Mouse (Mus musculus) forebrain, embryonic 16.5 days (tissue): ENCODE measurements around the gene Fam120b. TPM values are rescaled to one million over a fixed set of nuclear protein-coding genes. Genes with fewer than 3 reads are reported as not detected.

ENCODE experiments used
- ATAC-seq: fragments of 200-750 bp; cut with Nextera tagmentation; 2 replicates; pipeline ENCODE4 v1.8.0; 2017; ENCODE audit warnings: mild to moderate bottlenecking, moderate library complexity
- H3K27ac ChIP-seq: fragments of 300-500 bp; sonication (generic); 2 replicates; pipeline ENCODE4 v1.5.1; 2014; ENCODE audit warnings: low read length, control low read depth
- H3K27me3 ChIP-seq: fragments of 300-500 bp; sonication (generic); replicated peaks from 2 replicates; pipeline ENCODE4 v1.6.1; 2014; ENCODE audit warnings: low read length; ENCODE audit not compliant: control insufficient read depth, insufficient read depth
- H3K36me3 ChIP-seq: fragments of 300-500 bp; sonication (generic); 2 replicates; pipeline ENCODE4 v1.6.1; 2014; ENCODE audit not compliant: control insufficient read depth, insufficient read depth
- H3K4me1 ChIP-seq: fragments of 300-500 bp; sonication (generic); replicated peaks from 2 replicates; pipeline ENCODE4 v1.6.1; 2014; ENCODE audit warnings: low read length; ENCODE audit not compliant: control insufficient read depth, insufficient read depth
- H3K4me2 ChIP-seq: fragments of 300-500 bp; sonication (generic); 2 replicates; pipeline ENCODE4 v1.6.1; 2014; ENCODE audit warnings: mild to moderate bottlenecking, low read length, control low read depth
- H3K4me3 ChIP-seq: fragments of 300-500 bp; sonication (generic); replicated peaks from 2 replicates; pipeline ENCODE4 v1.5.1; 2014; ENCODE audit warnings: mild to moderate bottlenecking, low read length, control low read depth
- H3K9ac ChIP-seq: fragments of 300-500 bp; sonication (generic); replicated peaks from 2 replicates; pipeline ENCODE4 v1.6.1; 2014; ENCODE audit warnings: low read depth, low read length, control low read depth
- H3K9me3 ChIP-seq: fragments of 300-500 bp; sonication (generic); 2 replicates; pipeline ENCODE4 v1.6.1; 2016; ENCODE audit warnings: low read length; ENCODE audit not compliant: control insufficient read depth
- WGBS: fragments of 180-500 bp; shearing (Covaris S2); extraction: QIAGEN DNeasy Blood & Tissue Kit; methylation state at CpG from one replicate; pipeline ENCODE4 v1.1.7; 2014; 5-methylcytosine and 5-hydroxymethylcytosine counted together
- polyA plus RNA-seq: library from polyadenylated mRNA; unstranded; fragments of >200 nt; fragmentation: Nextera tagmentation; extraction: Ambion mirVana; gene quantifications from 2 replicates; pipeline ENCODE4 v1.2.1, GENCODE M21; 2015

Fam120b gene
- polyA plus RNA-seq, 1 experiment from 2014 or later, result 52.8 TPM

DNA sequence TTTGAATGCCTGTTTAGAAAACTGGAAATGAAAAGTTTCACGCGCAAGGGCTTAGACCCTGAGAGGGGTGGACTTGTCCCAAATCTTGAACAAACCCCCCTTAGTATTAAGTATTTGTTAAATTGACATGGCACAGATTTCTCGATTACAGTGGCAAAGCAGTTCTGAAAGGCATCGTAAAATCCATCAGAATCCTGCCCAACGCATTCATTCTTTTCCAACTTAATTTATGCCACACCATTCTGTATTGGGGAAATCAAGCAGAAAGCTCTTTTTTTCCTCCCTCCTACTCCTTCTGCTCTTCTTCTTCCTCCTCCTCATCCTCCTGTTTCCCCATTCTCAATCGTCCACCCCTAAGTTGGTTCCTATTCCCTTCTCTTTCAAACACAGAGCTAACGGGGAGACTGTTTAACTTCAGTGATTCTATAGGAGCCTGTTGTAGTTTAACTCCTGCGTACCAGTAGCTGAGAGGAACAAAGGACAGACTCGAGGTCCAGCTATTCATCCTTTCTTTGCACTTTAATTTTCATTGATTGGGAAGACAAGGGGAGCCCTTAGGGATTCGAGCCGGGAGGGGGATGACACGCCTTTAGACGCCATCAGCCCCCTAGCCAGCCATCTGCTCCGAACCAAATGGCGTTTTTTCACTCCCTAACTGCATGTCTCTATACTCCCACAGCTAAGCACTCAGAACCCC lies 17.4 kb upstream of the Fam120b start:
- ATAC-seq, result no peak; the same call in 1 of the 2 replicates
- Histone ChIP-seq H3K4me2 (peak overlapping the region; percentile 37), H3K27ac (peak overlapping the region; percentile 91), H3K4me1 (peaks cover 60% of the 10 kb centered on the region), H3K9me3 (no peaks in the 10 kb centered on the region), H3K36me3 (no peaks in the 10 kb centered on the region), H3K27me3 (no peaks in the 10 kb centered on the region), H3K9ac (peak overlapping the region; percentile 26; the same call in 1 of the 2 replicates), H3K4me3 (no peak overlapping the region)
- 1% methylated on average over 15 of the region's 15 CpGs for WGBS

GRCm38 (mm10) chr17:15379741-15380526 lies 16.1 kb upstream of the Fam120b start:
- peaks cover 50% of the 10 kb centered on the region for H3K4me1 ChIP-seq
- H3K9me3 ChIP-seq, result no peaks in the 10 kb centered on the region
- 7% methylated on average over 17 of the region's 17 CpGs for WGBS
- no peaks in the 10 kb centered on the region for H3K36me3 ChIP-seq
- peak overlapping the region; percentile 58 for H3K9ac ChIP-seq
- H3K4me3 ChIP-seq, result peak overlapping the region; percentile 50
- no peak for ATAC-seq
- H3K27me3 ChIP-seq, result no peaks in the 10 kb centered on the region
- peak overlapping the region; percentile 84 for H3K4me2 ChIP-seq
- H3K27ac ChIP-seq, result peak overlapping the region; percentile 53

DNA sequence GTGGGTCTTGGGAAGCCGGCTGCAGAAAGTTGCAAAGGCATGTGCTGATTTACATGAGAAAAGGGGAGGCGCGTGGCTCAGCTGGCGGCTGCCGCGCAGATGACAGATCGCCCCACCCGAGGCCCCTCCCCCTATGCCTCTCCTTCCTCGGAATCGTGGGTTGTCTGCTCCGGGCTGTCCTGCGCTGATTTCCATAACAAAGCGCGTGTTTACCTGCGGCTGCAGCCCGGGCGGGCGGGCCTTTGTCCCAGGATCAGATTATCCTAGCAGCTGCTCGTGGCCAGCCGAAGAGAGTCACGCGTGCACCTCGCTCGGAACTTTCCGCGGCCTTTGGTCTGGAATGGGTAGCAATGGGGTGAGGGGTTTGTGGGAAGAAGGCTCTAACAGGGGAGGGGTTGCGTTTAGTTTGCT lies 15.4 kb upstream of the Fam120b start:
- Histone ChIP-seq H3K9me3 (no peaks in the 10 kb centered on the region), H3K4me3 (peak overlapping the region; percentile 50), H3K4me2 (peak overlapping the region; percentile 84), H3K36me3 (no peaks in the 10 kb centered on the region), H3K4me1 (peaks cover 50% of the 10 kb centered on the region), H3K9ac (peak overlapping the region; percentile 58), H3K27me3 (no peaks in the 10 kb centered on the region), H3K27ac (peak overlapping the region; percentile 39)
- peak; percentile 41 for ATAC-seq
- WGBS, result under 1% methylated on average over 27 of the region's 27 CpGs

DNA sequence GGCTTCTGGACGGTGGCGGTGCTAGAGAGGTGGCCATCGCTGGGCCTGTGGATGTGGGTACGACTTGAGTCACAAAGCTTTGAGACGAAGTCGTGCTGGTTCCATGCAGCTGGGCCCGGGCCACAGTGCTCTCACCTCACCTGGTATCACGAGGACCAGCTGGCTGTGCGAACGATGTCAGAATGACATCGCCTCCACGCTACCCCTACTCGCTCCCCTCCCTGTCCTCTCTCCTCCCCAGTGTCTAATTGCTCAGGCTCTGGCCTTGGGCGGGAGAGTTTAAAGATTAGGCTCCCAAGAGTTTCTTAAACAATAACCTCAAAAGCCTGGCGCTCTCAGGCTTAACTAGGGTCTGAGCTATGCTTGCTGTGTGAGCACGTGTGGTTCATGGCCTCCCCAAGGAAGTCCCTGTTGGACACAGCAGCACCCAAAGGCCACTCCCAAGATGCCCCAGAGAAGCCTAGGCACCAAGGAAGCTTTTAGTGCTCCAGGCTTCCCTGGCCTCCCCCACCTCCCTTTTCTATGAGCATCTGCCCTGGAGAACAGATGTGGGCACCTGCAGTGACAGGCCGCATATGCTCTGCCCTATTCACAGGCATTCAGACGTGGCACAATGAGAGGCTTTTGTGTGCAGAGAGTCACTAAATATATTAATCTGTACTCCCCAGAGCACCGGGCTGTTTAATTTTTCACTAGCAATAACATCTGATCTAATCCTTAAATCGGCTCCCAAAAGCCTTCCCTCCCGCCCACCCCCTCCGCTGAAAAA lies 14.7 kb upstream of the Fam120b start:
- Histone ChIP-seq H3K4me1 (peaks cover 50% of the 10 kb centered on the region), H3K36me3 (no peaks in the 10 kb centered on the region), H3K27ac (peak overlapping the region; percentile 39; the same call in 1 of the 2 replicates), H3K9me3 (no peaks in the 10 kb centered on the region), H3K9ac (peak overlapping the region; percentile 58), H3K27me3 (no peaks in the 10 kb centered on the region), H3K4me3 (peak overlapping the region; percentile 50), H3K4me2 (peak overlapping the region; percentile 84)
- ATAC-seq, result peak; percentile 5
- WGBS, result 3% methylated on average over 22 of the region's 22 CpGs

DNA sequence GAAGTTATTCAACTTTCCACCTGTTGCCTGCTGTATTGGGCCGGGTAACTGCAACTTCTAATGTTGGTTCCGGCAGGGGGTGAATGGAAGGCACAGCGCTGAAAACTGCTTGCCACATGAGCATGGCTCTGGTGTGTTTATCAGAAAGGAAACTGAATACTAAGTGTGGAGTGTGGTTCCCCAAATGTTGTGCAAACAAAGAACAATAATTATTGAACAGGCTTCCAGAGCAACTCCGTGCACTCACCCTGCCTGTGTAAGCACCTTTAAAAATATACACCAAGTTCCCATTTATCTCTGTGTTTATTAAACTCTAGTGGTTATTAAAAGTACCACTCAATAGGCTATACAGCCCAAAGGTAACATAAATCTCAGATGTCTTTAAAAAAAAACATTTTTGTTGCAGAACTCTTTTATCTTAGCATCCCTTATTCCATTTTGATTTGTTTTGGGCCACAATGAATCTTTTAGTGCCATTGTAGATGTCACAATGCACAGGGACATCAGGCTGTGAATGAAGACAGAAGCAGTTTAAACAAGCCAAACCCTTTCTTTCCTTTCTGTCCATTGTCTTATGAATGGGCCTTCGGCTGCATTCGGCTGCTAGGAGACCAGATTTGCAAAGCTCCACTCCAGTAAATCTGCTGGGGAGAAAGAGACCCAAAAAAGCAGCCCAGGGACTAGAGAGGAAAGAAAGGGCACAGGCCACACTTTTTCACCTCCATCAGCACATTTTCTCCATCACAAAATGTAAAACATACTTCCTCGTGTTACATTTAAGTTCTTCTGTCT lies 13.9 kb upstream of the Fam120b start:
- WGBS, result 3% methylated on average over 7 of the region's 7 CpGs
- Histone ChIP-seq H3K9ac (no peak overlapping the region), H3K4me1 (peaks cover 48% of the 10 kb centered on the region), H3K4me2 (no peak overlapping the region), H3K9me3 (no peaks in the 10 kb centered on the region), H3K4me3 (no peak overlapping the region), H3K27ac (no peak overlapping the region), H3K36me3 (no peaks in the 10 kb centered on the region), H3K27me3 (no peaks in the 10 kb centered on the region)
- ATAC-seq, result no peak

- Histone ChIP-seq H3K9me3 (no peaks in the 10 kb centered on the region), H3K27ac (no peak overlapping the region), H3K36me3 (no peaks in the 10 kb centered on the region), H3K4me1 (peaks cover 35% of the 10 kb centered on the region), H3K4me3 (no peak overlapping the region), H3K27me3 (no peaks in the 10 kb centered on the region), H3K4me2 (no peak overlapping the region), H3K9ac (no peak overlapping the region)
- 96% methylated on average over 5 of the region's 5 CpGs for WGBS
- ATAC-seq, result no peak
Observed at GRCm38 (mm10) chr17:15383360-15383759, 12.6 kb upstream of the Fam120b start.

GRCm38 (mm10) chr17:15388892-15389291 lies 7.1 kb upstream of the Fam120b start:
- Histone ChIP-seq H3K9ac (no peak overlapping the region), H3K36me3 (no peaks in the 10 kb centered on the region), H3K27me3 (peaks cover 2% of the 10 kb centered on the region; the same call in 1 of the 2 replicates), H3K4me2 (no peak overlapping the region), H3K4me3 (no peak overlapping the region), H3K27ac (no peak overlapping the region), H3K4me1 (no peaks in the 10 kb centered on the region), H3K9me3 (no peaks in the 10 kb centered on the region)
- no peak for ATAC-seq
- WGBS, result 78% methylated on average over 4 of the region's 4 CpGs

DNA sequence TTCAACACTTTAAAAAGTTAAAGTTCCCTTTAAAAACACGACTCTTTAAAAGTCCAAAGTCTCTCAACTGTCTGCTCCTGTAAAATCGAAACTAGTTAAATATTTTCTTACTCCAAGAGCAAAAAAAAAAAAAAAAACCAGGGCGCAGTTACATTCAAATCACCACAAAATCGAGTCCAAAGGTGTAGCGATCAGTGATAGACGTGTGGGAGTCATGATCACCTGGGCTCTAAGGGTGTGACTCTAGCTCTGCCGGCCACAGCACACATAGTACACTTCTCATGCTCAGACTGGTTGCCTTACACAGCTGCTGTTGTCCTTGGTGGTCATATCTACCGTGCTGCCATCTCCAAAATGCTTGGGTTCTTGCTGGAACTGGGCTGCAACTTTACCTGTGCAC lies 6.6 kb upstream of the Fam120b start:
- no peak overlapping the region for H3K27ac ChIP-seq
- peaks cover 4% of the 10 kb centered on the region; the same call in 1 of the 2 replicates for H3K27me3 ChIP-seq
- H3K4me1 ChIP-seq, result no peaks in the 10 kb centered on the region
- no peaks in the 10 kb centered on the region for H3K36me3 ChIP-seq
- H3K9me3 ChIP-seq, result no peaks in the 10 kb centered on the region
- no peak overlapping the region for H3K4me2 ChIP-seq
- no peak overlapping the region for H3K9ac ChIP-seq
- ATAC-seq, result no peak
- H3K4me3 ChIP-seq, result no peak overlapping the region
- WGBS, result 81% methylated on average over 8 of the region's 8 CpGs
